Mouse (Mus musculus): ENCODE results near the gene Utp11.
A peak's percentile ranks its signal among the peaks of the same experiment; 100 is the strongest.

Utp11 gene

GRCm38 (mm10) chr4:124672347-124673320 lies 20.8 kb downstream of the Utp11 start:
- peak; percentile 40 for DNase-seq (ENCODE audit: extremely low spot score, low spot score)

GRCm38 (mm10) chr4:124671583-124671982 lies 21.8 kb downstream of the Utp11 start:
- peak; percentile 23 for DNase-seq (ENCODE audit: extremely low spot score, low spot score)

- DNase-seq (ENCODE audit: extremely low spot score, low spot score): peak; percentile 12
These were observed 23.2 kb downstream of the Utp11 start for GRCm38 (mm10) chr4:124670232-124670631.

- DNase-seq (ENCODE audit: extremely low spot score, low spot score): no peak
These were observed 25.3 kb downstream of the Utp11 start for GRCm38 (mm10) chr4:124668078-124668477.

GRCm38 (mm10) chr4:124667476-124668033 lies 25.8 kb downstream of the Utp11 start:
- no peak for DNase-seq (ENCODE audit: extremely low spot score, low spot score)

- DNase-seq (ENCODE audit: extremely low spot score, low spot score): no peak
These were observed 28.8 kb downstream of the Utp11 start for GRCm38 (mm10) chr4:124664604-124665003.

- DNase-seq (ENCODE audit: extremely low spot score, low spot score): no peak
These were observed 29.2 kb downstream of the Utp11 start for GRCm38 (mm10) chr4:124664185-124664584.

- DNase-seq (ENCODE audit: extremely low spot score, low spot score): no peak
These were observed 30.4 kb downstream of the Utp11 start for GRCm38 (mm10) chr4:124663034-124663433.

- DNase-seq (ENCODE audit: extremely low spot score, low spot score): no peak
These were observed 32.8 kb downstream of the Utp11 start for GRCm38 (mm10) chr4:124660603-124661002.

- peak; percentile 71 for DNase-seq (ENCODE audit: extremely low spot score, low spot score)
These were observed 33.9 kb downstream of the Utp11 start for GRCm38 (mm10) chr4:124659251-124660217.

- DNase-seq (ENCODE audit: extremely low spot score, low spot score): peak; percentile 72
These were observed 35.0 kb downstream of the Utp11 start for GRCm38 (mm10) chr4:124658412-124658851.

GRCm38 (mm10) chr4:124657781-124658180 lies 35.6 kb downstream of the Utp11 start:
- no peak for DNase-seq (ENCODE audit: extremely low spot score, low spot score)

- DNase-seq (ENCODE audit: extremely low spot score, low spot score): peak; percentile 91
These were observed 36.3 kb downstream of the Utp11 start for GRCm38 (mm10) chr4:124656854-124657650.

GRCm38 (mm10) chr4:124656518-124656853 lies 36.9 kb downstream of the Utp11 start, which contains the start of gene Pou3f1:
Gene Pou3f1 (plus strand): TSS chr4:124656807.
- DNase-seq (ENCODE audit: extremely low spot score, low spot score): no peak

GRCm38 (mm10) chr4:124652886-124653285 lies 40.5 kb downstream of the Utp11 start:
- DNase-seq (ENCODE audit: extremely low spot score, low spot score): peak; percentile 81

- DNase-seq (ENCODE audit: extremely low spot score, low spot score): no peak
These were observed 45.5 kb downstream of the Utp11 start for GRCm38 (mm10) chr4:124647909-124648308.

GRCm38 (mm10) chr4:124646591-124646990 lies 46.8 kb downstream of the Utp11 start:
- DNase-seq (ENCODE audit: extremely low spot score, low spot score): no peak

GRCm38 (mm10) chr4:124644974-124645433 lies 48.4 kb downstream of the Utp11 start:
- DNase-seq (ENCODE audit: extremely low spot score, low spot score): no peak

- no peak for DNase-seq (ENCODE audit: extremely low spot score, low spot score)
These were observed 49.5 kb downstream of the Utp11 start for GRCm38 (mm10) chr4:124643859-124644258.

- DNase-seq (ENCODE audit: extremely low spot score, low spot score): no peak
These were observed 53.7 kb downstream of the Utp11 start for GRCm38 (mm10) chr4:124639715-124640114.

All from neural tube, embryonic 10.5 days (tissue).